Mouse (Mus musculus) mouse embryonic stem cell (cell line): ENCODE measurements around the gene Cldn14.

ENCODE experiments used
- in situ Hi-C, 2 experiments: fragments of 300-500 bp; cut with MboI; formaldehyde crosslinking; loops; 1 replicate in 1 of 2; 3 replicates in 1 of 2; pipeline ENCODE4 v1.14.3; 2019 to 2020; ENCODE audit warnings: low sequenced_read_pairs in 2 of 2, low pct_unique_long_range_greater_than_20kb in 1 of 2, mixed read lengths in 1 of 2; ENCODE audit not compliant: unreplicated experiment in 1 of 2

The Cldn14 gene

DNA sequence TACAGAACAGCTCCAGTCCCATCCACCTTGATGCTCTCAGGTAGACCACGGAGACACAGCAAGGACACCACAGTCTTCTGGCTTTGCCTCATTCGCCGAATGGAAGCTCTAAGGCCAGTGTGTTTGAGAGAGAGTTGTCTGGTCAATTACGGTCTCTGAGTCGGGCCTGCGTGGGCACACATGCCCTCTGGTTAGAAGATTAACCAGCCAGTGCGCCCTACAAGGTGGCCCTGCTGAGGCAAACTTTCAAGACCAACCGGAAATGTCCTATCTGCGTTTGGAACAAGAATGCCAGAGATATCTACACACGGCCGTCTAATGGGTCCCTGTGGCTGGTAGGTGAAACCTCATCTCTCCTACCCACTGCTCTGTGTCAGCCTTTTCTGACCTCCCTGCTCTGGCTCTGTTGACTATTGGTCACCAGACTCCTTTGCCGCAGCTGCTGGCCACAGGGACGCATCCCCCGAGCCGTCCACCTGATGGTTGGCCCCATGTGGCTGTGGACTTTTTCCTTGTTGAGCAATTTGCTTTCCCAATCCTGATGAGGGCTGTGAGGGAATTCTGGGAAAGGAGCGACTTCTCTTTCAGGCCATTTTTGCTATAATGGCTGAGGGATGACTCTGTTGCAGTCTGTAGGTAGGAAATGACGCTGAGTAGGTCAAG lies 79.1 kb downstream of the Cldn14 start:
- in situ Hi-C loops, result loop anchor here in 1 of 2 experiments (25.0 kb wide), 2 partner anchors 108 to 308 kb away; no protein-coding TSS in a partner anchor

DNA sequence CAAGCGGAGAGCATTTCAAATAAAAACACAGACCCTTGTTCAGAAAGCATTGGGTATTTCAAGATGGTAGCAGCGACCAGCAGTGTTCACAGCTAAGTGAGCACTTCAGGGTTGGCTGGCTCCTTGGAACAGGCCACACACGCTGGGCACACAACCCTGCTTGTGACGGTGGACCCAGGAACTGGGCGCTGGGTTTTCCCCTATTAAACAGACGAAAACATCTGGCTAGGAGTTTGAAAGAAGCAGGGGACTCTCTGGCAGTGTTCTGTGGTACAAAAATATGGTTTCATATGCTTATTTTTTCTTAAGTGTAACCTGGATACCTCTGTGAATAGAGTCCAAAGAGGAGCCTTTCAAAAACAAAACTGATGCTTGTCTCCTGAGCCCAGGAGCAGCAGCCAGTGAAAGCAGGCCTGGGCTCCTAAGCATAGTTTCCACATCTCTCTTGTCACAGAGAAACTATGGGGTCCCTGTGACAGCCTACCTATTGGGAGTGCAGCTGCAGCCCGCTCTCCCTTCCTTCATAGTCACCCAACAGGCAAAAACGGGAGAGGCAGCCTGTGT lies 82.9 kb downstream of the Cldn14 start:
- in situ Hi-C loops, result loop anchor here in 1 of 2 experiments (25.0 kb wide), 2 partner anchors 112 to 312 kb away; no protein-coding TSS in a partner anchor

DNA sequence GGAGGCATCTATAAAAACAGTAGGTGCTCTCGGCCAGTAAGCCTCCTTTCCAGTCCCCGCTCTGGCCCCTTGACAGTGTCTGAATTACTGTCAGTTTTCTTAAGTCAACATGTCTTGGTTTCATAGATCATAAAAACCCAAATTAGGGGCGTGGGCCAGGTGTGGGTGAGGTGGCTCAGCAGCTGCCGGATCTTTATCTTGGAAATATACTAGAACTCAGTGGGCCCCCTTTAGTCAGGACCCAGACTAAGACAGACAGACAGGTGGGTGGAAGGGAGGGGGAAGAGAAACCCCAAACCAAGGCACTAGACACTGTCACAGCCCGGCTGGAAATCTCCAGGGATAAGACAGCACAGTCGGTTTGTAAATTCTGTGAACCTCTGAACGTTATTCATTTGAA lies 84.8 kb downstream of the Cldn14 start:
- in situ Hi-C loops, result no loop called here

DNA sequence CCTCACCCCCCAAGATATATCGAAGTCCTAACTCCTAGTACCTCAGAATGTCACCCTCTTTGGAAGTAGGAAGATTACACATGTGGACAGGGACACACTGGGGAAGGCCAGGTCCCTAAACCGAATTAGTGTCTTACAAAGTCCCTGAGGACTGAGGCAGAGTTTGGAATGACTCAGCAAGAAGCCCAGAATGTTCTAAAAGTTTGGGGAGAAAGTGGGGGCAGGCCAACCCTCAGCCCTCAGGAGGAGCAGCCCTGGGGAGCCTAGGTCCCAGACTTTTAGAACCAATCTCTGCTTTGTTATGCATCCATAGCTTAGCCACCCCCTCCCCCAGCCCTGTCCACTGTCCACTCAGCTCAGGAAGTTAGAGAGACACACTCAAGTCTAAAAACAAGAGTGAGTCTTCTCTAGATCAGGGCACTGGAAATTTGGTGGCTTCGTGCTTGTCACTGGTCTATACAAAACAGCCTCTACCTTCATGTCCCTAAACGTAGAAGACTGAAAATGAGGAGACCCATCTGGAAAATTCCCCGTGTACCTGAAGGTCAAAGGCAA lies 85.7 kb downstream of the Cldn14 start:
- in situ Hi-C loops, result no loop called here

DNA sequence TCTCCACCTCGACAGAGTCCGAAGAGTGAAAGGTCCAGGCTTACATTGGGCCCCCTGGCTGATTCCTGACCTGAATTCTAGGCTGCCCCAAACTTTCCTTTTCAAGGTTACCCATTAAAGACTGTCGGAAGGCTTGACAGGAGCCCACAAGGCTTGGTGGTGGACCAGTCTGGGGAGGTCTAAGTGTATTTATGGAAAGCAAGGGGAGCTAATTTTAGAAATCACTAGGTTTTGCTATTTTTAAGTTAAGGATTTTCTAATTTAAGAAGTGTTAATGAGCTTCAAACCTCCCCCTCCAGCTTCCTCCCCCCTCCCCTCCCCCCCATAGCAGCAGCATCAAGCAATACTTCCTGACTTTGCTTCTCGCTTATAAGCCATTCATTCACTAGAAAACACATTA lies 88.0 kb downstream of the Cldn14 start:
- in situ Hi-C loops, result no loop called here

DNA sequence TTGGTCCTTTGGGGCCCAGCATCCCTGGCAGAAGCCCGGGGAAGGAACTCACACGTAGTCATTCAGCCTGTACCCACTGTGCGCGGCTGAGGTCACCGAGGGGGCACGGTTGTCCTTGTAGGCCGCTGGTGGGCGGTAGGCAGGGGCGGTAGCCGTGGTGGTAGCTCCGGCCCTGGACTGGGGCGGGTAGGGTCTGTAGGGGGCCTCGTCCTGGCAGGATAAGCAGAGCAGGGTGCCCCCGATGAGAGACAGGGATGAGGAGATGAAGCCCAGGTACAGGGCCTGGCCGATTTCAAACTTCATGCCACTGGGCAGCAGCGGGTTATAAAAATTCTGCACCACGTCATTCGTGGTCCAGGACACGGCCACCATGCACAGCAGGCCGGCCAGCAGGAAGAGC lies 89.4 kb downstream of the Cldn14 start:
- in situ Hi-C loops, result no loop called here

DNA sequence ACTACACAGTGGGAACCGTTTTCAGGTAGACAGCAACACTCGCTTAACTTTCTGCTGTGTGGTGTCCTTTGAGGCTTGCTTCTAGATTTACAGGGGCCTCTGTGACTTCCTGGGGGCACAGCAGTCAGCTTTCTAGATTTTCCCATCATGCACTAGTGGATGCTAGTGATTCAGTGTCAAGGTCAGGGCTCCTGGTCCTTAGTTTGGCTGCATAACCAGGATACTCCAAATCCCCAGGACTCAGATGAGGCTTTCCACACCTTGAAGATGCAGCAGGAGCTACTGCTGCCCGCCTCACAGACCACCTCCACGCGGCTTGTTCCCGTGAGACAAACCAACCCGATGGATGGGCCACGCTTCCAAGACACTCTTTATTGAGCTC lies 90.0 kb downstream of the Cldn14 start:
- in situ Hi-C loops, result no loop called here

DNA sequence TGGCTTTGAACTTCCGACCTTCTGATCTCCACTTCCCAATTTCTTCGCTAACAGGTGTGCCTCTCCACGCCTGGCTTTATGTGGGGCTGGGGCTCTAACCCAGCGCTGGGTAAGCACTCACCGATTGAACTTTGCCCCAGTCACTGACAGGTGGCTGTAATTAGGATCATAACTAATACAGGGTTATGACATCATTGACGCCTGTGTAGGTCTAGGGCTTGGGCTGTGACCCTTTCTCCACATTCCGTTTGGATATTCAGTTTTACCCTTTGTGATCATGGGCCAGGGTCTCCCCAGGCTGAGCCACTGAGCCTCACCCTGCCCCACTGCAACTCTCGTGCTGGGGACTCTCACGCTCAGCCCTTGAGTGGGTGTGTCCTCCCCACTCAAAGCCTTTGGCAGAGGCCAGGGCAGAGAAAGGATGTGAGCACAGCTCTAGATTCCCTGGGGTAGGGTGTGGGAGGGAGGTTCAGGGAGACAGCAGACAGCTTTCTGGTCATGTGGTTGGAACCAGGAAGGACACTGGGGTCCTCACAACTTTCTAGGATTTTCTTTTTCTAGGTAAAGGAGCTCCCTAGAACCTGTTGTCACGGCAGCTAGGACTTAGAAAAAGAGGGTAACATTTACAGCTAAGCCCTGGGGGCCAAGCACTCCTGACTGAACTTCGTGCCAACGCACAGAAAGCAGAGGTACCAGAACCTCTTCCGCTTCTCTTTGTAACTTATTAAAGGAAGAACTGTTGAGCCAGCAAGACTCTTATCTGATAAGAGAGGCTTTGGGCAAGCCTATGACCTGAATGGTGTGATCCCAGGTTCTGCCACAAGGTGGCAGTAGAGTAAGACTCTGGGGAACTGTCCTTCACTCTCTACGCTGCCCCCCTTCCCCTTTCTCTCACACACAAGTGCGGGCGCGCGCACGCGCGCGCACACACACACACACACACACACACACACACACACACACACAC lies 90.6 kb downstream of the Cldn14 start:
- in situ Hi-C loops, result no loop called here

DNA sequence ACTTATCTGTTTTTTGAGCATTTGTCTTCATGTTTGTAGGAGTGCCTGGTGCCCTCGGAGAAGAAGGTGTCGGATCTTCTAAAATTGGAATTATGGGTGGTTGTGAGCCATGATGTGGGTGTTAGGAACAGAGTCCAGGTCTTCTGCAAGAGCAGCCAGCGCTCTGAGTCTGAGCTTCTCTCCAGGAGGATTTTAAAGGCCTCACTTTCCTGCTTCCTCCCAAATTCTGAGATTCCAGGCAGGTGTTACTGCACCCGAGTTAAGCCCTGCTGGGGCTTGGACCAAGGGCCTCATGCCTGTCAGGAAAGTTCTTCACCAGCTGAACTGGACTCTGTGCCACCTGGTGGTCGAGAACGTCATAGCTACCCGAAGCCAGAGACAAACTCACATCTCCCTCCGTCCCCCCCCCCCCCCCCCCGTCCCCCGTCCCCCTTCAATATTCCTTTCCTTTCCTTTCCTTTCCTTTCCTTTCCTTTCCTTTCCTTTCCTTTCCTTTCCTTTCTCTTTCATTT lies 93.2 kb downstream of the Cldn14 start:
- in situ Hi-C loops, result no loop called here

DNA sequence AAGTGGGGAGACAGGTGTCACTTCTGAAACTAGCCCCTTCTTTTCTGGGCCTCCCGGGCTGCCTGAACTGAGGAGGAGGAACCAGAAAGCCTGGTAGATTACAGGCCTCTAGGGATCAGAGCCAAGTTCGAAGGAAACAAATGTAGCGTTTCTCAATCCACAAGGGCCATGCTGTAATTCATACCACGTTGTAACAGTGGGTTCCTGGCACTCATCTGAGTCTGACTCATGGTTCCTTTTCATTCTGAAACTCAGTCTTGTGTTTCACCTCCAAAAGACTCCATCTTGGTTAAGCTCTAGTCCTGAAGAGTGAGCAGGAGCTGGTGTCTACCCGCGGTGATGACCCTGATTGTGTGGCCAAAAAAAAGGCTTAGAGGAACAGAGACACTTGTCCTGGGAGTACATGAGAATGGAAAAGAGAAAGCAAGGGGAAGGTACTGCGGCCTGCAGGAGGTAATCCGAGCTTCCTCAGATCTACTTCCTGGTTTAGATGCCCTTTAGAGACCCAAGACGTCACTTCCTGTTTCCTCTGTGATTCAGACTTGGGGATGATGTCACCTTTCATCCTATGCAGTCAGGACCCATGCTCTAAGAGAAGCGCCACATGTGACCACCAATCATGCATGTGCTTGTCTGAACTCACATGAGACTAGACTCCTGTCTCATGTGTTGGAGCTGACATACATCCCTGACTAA lies 94.6 kb downstream of the Cldn14 start:
- in situ Hi-C loops, result no loop called here

DNA sequence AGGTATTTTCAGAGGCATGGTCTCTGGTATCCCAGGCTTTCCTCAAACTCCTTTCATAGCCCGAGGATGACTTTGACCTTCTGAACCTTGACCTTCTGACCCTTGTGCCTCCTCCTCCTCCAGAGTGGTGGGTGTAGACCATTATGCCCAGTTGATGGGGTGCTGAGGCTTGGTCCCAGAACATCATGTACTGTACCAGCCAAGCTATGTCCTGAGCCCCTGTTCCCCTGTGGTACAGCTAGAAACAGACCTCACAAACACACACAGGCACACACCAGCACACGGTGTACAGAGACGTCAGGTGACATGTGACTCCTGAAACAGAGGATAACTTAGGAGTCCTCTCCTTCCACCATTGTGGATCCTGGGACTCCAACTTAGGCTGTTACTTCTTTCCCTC lies 95.8 kb downstream of the Cldn14 start:
- in situ Hi-C loops, result no loop called here

DNA sequence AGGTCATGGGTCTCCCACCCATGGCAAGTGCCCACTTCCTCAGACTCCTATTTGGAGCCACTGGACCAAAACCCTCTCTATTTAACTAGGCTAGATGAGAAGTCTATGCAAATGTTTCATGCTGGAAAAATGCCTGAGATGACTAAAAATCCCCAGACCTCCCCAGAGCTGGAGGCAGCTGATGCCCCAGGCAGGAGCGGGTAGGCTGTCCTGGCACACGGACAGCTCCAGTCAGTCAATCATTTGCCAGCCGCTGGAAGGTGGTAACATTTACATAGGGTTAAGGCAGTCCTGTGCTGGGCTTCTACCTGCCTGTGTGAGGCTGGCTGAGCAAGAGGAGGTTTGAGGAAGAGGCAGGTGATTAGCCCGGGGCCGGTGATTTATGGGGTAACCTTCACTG lies 96.5 kb downstream of the Cldn14 start:
- in situ Hi-C loops, result no loop called here

DNA sequence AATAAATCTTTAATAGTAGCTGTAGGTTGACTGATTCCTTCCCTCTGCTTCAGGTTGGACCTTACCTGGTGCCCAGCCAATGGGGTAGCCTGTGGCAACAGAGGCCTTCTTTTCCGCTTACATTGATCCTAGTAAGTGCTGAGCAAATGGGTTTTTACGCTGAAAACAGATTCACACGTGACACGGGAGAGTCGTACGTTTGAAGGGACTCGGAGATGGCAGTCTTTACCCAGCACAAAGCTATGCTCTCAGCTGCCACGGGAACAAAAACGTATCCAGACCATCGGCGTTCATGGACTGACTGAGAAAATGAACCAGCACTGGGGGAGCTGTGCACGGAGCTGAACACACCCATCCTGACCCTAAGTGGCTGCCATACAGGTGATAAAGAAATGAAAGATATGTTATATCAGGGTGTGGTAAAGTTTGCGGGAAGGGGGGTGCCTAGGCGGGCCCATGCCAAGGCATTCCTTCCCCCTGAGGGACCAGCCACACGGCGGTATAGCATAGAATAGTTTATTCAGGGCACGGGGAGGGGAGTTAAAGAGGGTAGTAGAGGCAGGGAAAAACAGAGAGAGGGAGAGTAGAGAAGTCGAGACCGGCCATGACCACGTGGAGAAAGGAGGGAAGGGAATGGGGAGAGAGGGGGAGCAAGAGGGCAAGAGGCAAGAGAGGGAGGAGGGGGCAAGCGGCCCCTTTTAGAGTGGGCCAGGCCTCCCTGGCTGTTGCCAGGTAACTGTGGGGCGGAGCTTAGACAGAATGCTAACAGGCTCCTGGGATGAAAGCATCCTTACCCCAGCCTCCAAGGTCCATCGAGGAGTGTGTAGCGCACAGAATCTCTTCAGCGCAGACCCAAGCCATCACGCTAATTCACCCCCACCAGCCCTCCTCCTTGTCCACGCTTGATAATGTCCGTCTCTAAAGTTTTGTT lies 97.6 kb downstream of the Cldn14 start:
- in situ Hi-C loops, result no loop called here

DNA sequence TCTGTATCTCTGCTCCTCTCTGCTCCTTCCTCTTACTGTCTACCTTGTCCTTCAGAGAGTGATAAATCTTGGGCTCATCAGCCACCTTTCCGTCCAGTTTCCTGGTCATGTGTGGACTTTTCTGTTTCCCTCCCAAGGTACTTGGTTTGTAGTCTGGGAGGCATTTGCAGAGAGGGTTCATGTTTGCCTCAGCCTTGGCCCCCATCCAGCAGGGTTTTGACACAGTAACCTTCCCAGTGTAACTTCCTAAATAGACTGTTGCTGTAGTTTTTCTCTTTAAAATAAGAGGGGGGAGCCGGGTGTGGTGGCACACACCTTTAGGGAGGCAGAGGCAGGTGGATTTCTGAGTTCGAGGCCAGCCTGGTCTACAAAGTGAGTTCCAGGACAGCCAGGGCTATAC lies 98.7 kb downstream of the Cldn14 start:
- in situ Hi-C loops, result no loop called here

DNA sequence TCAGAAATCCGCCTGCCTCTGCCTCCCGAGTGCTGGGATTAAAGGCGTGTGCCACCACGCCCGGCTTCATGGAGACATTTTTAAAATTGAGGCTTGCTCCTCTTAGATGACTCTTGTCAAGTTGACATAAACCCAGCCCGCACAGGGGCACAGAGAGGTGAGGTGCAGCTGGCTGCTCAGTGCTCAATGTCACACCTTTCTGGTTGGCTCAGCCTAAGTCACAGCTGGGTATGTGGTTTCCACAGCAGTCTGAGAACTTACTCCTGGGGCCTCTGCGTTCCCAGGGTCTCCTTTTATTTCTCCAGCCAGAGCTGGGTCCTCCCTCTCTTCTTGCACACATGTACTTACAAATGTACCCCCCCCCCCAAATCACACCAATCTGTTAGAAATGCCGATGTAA lies 100.4 kb downstream of the Cldn14 start:
- in situ Hi-C loops, result no loop called here

DNA sequence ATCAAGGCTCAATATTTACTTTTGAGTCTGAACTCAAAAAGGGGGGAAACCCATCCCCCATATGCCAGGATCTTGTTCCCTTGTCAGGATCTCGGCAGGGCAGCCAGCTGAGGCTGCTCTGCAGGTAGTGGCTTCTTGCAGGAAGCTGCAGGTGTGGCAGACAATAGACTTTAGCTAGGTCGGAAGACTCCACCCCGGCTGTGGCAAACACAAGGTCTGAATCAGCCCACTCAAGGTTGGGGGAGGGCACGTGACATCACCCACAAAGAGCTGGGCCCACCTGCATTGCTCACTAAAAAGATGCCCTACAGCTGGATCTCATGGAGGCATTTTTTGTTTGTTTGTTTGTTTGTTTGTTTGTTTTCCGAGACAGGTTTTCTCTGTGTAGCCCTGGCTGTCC lies 100.9 kb downstream of the Cldn14 start:
- in situ Hi-C loops, result no loop called here

DNA sequence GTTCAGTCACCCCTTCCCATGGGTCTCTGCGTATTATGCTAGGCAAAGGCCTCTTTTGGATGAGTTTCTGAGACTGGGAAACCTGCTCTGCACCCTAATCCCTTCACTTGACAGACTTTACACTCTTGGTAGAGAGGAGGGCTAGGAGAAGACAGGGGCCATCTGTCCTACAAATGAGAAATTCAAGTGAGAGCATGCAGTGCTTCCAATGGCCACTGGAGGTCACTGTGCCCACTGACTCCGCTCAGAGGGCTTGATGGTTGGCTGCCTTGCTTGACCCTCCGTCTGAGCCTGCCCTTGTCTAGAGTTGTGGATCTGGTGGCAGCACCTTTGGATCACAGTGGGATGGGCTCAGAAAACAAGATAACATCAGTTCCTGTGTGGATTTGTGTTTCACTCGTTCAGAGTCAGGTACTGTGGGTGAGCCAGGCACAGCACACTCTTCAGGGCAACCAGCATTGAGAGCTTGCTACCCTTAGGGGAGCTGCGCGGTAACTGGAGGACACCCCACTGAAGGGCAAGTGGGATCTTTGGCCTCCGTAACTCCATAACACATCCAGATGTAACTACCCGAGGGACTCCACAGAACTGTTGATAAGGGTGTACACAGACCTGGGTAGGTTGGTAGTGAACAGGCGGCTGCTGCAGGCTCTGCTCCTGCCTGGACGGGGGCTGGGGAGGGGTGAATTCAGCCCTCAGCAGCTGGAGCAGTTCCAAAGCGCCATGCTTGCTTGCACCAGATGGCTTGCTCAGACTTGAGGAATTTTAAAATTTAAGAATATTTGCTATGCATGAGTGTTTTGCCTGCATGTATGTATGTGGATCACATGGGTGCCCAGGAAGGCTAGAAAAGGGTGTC lies 102.3 kb downstream of the Cldn14 start:
- in situ Hi-C loops, result no loop called here
